Mouse (Mus musculus): ENCODE results near the gene Slc17a2. TPM values are rescaled to one million over a fixed set of nuclear protein-coding genes. Genes with fewer than 3 reads are reported as not detected.

Gene Slc17a2
- total RNA-seq (2023) = not detected in 4 replicates

GRCm38 (mm10) chr13:23806422-23807052, at the start of gene Slc17a2:
Gene Slc17a2 (plus strand): TSS chr13:23806993.

GRCm38 (mm10) chr13:23760972-23761864, 45.6 kb upstream of the Slc17a2 start, which contains the start of gene Hist1h4a:
Gene Hist1h4a (minus strand): TSS chr13:23761230.

GRCm38 (mm10) chr13:23761871-23762821, 44.6 kb upstream of the Slc17a2 start, which contains the start of gene Hist1h3a:
Gene Hist1h3a (minus strand): TSS chr13:23762386.

GRCm38 (mm10) chr13:23763586-23764323, 43.0 kb upstream of the Slc17a2 start, which contains the start of gene Hist1h1a:
Gene Hist1h1a (plus strand): TSS chr13:23763666.

DNA sequence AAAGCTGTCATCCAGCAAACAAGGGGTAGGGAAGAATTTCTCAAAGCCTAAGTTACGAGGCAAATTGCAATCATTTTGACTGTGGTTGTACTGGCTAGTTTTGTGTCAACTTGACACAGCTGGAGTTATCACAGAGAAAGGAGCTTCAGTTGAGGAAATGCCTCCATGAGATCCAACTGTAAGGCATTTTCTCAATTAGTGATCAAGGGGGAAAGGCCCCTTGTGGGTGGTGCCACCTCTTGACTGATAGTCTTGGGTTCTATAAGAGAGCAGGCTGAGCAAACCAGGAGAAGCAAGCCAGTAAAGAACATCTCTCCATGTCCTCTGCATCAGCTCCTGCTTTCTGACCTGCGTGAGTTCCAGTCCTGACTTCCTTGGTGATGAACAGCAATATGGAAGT, 37.2 kb upstream of the Slc17a2 start, which contains the start of gene Trim38:
Gene Trim38, plus strand, starts transcription at position 301 of the 400 bp plus-strand sequence.

GRCm38 (mm10) chr13:23839308-23839707, 32.5 kb downstream of the Slc17a2 start, which contains the start of gene Slc17a3:
Gene Slc17a3 (plus strand): TSS chr13:23839434.

GRCm38 (mm10) chr13:23867405-23867804, 60.6 kb downstream of the Slc17a2 start, which contains the start of gene Slc17a1:
Gene Slc17a1 (plus strand): TSS chr13:23867750.

Other genes starting within 250 kb of the Slc17a2 start
- 302 to 339 TPM (median 312 TPM) in 4 replicates for gene Hist1h3e, start 244.6 kb upstream of the Slc17a2 start, total RNA-seq (2023)
- gene Hist1h2ae, start 235.8 kb upstream of the Slc17a2 start, total RNA-seq (2023) = 20.2 to 28.2 TPM (median 23.3 TPM) in 4 replicates
- 455 to 535 TPM (median 493 TPM) in 4 replicates for gene Hist1h2bg, start 235.6 kb upstream of the Slc17a2 start, total RNA-seq (2023)
- 223 to 279 TPM (median 234 TPM) in 4 replicates for gene Hist1h2bf, start 232.8 kb upstream of the Slc17a2 start, total RNA-seq (2023)
- gene Hist1h2ad, start 232.6 kb upstream of the Slc17a2 start, total RNA-seq (2023) = 18.6 to 61.8 TPM (median 42.9 TPM) in 4 replicates
- gene Hist1h3d, start 231.2 kb upstream of the Slc17a2 start, total RNA-seq (2023) = 33.1 to 41.7 TPM (median 35.9 TPM) in 4 replicates
- 149 to 174 TPM (median 170 TPM) in 4 replicates for gene Hist1h4d, start 225.4 kb upstream of the Slc17a2 start, total RNA-seq (2023)
- 31.4 to 39.8 TPM (median 37.8 TPM) in 4 replicates for gene Hist1h2be, start 185.9 kb upstream of the Slc17a2 start, total RNA-seq (2023)
- gene Hist1h1e, start 184.4 kb upstream of the Slc17a2 start, total RNA-seq (2023) = 317 to 365 TPM (median 333 TPM) in 4 replicates
- gene Hist1h2ac, start 123.0 kb upstream of the Slc17a2 start, total RNA-seq (2023) = 9.3 to 10.9 TPM (median 9.8 TPM) in 4 replicates
- gene Hist1h2bc, start 122.8 kb upstream of the Slc17a2 start, total RNA-seq (2023) = 16.6 to 23.0 TPM (median 18.7 TPM) in 4 replicates
- gene Hist1h1t, start 111.2 kb upstream of the Slc17a2 start, total RNA-seq (2023) = 0.67 to 1.3 TPM in 2 of 4 replicates, not detected in the others
- 174 to 205 TPM (median 189 TPM) in 4 replicates for gene Hist1h4c, start 108.5 kb upstream of the Slc17a2 start, total RNA-seq (2023)
- gene Hfe, start 96.1 kb upstream of the Slc17a2 start, total RNA-seq (2023) = 0.48 to 1.5 TPM (median 1.1 TPM) in 4 replicates
- 857 to 1,008 TPM (median 880 TPM) in 4 replicates for gene Hist1h1c, start 68.2 kb upstream of the Slc17a2 start, total RNA-seq (2023)
- gene Hist1h3c, start 61.4 kb upstream of the Slc17a2 start, total RNA-seq (2023) = 9.0 to 14.7 TPM (median 11.7 TPM) in 4 replicates
- 65.5 to 82.0 TPM (median 72.9 TPM) in 4 replicates for gene Hist1h2bb, start 60.3 kb upstream of the Slc17a2 start, total RNA-seq (2023)
- 38.9 to 112 TPM (median 74.0 TPM) in 4 replicates for gene Hist1h2ab, start 55.9 kb upstream of the Slc17a2 start, total RNA-seq (2023)
- 29.5 to 64.1 TPM (median 35.4 TPM) in 4 replicates for gene Hist1h3b, start 54.7 kb upstream of the Slc17a2 start, total RNA-seq (2023)
- gene Hist1h4b, start 50.0 kb upstream of the Slc17a2 start, total RNA-seq (2023) = 81.8 to 123 TPM (median 110 TPM) in 4 replicates
- gene Hist1h4a, start 45.8 kb upstream of the Slc17a2 start, total RNA-seq (2023) = 189 to 269 TPM (median 202 TPM) in 4 replicates
- gene Hist1h3a, start 44.6 kb upstream of the Slc17a2 start, total RNA-seq (2023) = 385 to 444 TPM (median 390 TPM) in 4 replicates
- gene Hist1h1a, start 43.3 kb upstream of the Slc17a2 start, total RNA-seq (2023) = 35.5 to 38.6 TPM (median 37.0 TPM) in 4 replicates
- gene Trim38, start 37.1 kb upstream of the Slc17a2 start, total RNA-seq (2023) = not detected in 4 replicates
- not detected in 4 replicates for gene Slc17a3, start 32.4 kb downstream of the Slc17a2 start, total RNA-seq (2023)
- gene Slc17a1, start 60.8 kb downstream of the Slc17a2 start, total RNA-seq (2023) = not detected in 4 replicates
- not detected in 4 replicates for gene Slc17a4, start 108.0 kb downstream of the Slc17a2 start, total RNA-seq (2023)
- gene Hist1h2ba, start 127.2 kb downstream of the Slc17a2 start, total RNA-seq (2023) = not detected in 4 replicates
- gene Hist1h2aa, start 127.5 kb downstream of the Slc17a2 start, total RNA-seq (2023) = not detected in 4 replicates
- not detected in 4 replicates for gene Scgn, start 184.2 kb downstream of the Slc17a2 start, total RNA-seq (2023)

Measured in B cell, adult 62 days (primary cell).